Mouse (Mus musculus): ENCODE data around the gene Plin5. TPM values are rescaled to one million over a fixed set of nuclear protein-coding genes. Genes with fewer than 3 reads are reported as not detected.

Plin5 gene
- polyA plus RNA-seq, 1 experiment from 2014 or later = 2.4 TPM

DNA sequence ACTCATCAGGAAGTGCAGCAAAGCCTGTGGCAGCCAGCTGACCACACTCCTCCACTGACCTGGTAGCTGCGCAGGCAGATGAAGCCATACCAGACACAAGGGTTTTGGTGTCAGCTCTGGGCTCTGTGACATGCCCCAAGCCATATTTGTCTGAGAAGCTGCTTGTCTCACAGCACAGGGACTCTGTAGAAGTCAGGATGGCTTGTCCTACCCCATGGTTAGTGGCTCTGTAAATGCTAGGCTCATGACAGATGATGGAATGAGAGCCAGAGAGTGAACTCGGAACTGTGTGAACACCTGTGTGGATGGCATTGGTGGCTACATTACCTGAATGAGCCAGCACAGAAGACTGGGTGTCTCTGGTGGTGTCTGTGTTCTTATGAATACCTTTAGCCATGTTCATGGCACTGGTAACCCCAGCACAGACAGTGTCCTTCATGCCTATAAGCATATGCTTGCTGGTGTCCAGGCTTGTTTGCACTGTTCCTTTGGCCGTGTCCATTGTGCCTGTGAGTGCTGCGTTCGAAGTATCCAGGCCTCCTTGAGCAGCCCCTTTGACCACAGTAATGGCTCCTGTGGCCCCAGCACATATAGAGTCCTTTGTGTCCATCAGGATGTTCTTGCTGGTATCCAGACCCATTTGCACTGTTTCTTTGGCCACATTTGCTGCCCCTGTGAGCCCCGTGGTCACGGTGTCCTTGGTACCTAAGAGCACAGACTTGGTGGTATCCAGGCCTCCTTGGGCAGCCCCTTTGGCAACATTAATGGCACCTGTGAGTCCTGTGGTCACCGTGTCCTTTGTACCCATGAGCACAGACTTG lies 13.7 kb downstream of the Plin5 start:
- no peak overlapping the region for H3K4me3 ChIP-seq (replicated peaks)
- H3K4me1 ChIP-seq = no peaks in the 10 kb centered on the region
- no peaks in the 10 kb centered on the region for H3K9me3 ChIP-seq (replicated peaks)
- no peak for ATAC-seq (ENCODE audit: low FRiP score)
- H3K27me3 ChIP-seq (replicated peaks) = no peaks in the 10 kb centered on the region
- H3K9ac ChIP-seq (replicated peaks) = no peak overlapping the region
- H3K4me2 ChIP-seq = no peak overlapping the region
- WGBS = 98% methylated on average over 8 of the region's 8 CpGs
- H3K27ac ChIP-seq (replicated peaks) = no peak overlapping the region
- peaks cover 52% of the 10 kb centered on the region for H3K36me3 ChIP-seq

GRCm38 (mm10) chr17:56102927-56103326 lies 14.5 kb downstream of the Plin5 start:
- 95% methylated on average over 9 of the region's 9 CpGs for WGBS
- Histone ChIP-seq H3K27ac (replicated peaks) (no peak overlapping the region), H3K27me3 (replicated peaks) (no peaks in the 10 kb centered on the region), H3K4me1 (no peaks in the 10 kb centered on the region), H3K9me3 (replicated peaks) (no peaks in the 10 kb centered on the region), H3K4me3 (replicated peaks) (no peak overlapping the region), H3K36me3 (peaks cover 59% of the 10 kb centered on the region), H3K9ac (replicated peaks) (no peak overlapping the region), H3K4me2 (no peak overlapping the region)
- no peak for ATAC-seq (ENCODE audit: low FRiP score)

DNA sequence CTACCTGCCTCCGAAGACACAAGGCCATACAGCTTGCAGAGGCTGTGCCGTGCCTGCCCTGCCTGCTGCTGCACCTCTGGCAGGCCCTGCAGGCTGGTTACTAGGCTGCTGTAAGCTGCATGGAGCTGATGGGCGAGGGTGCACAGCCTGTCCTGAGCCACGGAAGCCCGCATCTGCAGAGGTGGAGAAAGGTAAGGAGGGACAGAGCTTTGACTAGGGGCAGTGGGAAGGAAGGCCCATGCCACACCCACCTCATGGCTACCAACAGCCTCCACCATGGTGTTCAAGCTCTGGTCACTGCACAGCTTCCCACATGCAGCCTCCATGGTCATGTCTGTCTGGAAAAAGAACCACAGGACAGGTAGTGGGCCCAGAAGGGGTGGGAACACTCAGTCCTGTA lies 15.2 kb downstream of the Plin5 start:
- Histone ChIP-seq H3K27me3 (replicated peaks) (no peaks in the 10 kb centered on the region), H3K27ac (replicated peaks) (no peak overlapping the region), H3K9ac (replicated peaks) (no peak overlapping the region), H3K36me3 (peaks cover 67% of the 10 kb centered on the region), H3K4me2 (no peak overlapping the region), H3K4me3 (replicated peaks) (no peak overlapping the region), H3K4me1 (no peaks in the 10 kb centered on the region), H3K9me3 (replicated peaks) (no peaks in the 10 kb centered on the region)
- no peak for ATAC-seq (ENCODE audit: low FRiP score)
- WGBS = 93% methylated on average over 5 of the region's 5 CpGs

DNA sequence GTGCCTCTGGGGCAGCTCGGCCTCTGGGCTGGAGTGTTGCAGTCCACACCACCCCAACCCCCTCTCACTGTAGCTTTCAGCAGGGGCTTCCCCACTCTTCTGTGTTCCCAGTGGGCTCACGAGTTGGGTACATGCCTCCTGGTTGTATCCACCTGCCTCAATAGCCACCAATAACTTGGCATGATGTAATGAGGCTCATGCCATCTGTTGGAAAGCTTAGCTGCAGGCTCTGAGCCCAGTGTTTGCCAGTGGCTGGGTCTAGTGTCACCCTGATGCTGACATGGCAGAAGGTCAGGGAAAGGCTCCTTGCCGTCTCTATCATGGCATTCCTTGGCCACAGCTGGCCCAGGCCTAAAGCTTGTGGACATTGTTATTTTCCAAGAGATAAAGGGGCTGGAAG lies 16.6 kb downstream of the Plin5 start:
- Histone ChIP-seq H3K4me3 (replicated peaks) (no peak overlapping the region), H3K9me3 (replicated peaks) (no peaks in the 10 kb centered on the region), H3K9ac (replicated peaks) (no peak overlapping the region), H3K4me1 (no peaks in the 10 kb centered on the region), H3K36me3 (peaks cover 81% of the 10 kb centered on the region), H3K4me2 (no peak overlapping the region), H3K27ac (replicated peaks) (no peak overlapping the region), H3K27me3 (replicated peaks) (no peaks in the 10 kb centered on the region)
- WGBS = 90% methylated on average over 3 of the region's 3 CpGs
- ATAC-seq (ENCODE audit: low FRiP score) = no peak

GRCm38 (mm10) chr17:56098711-56099572 lies 18.5 kb downstream of the Plin5 start:
- Histone ChIP-seq H3K4me2 (no peak overlapping the region), H3K9me3 (replicated peaks) (no peaks in the 10 kb centered on the region), H3K9ac (replicated peaks) (no peak overlapping the region), H3K27me3 (replicated peaks) (no peaks in the 10 kb centered on the region), H3K4me3 (replicated peaks) (no peak overlapping the region), H3K36me3 (peaks cover 92% of the 10 kb centered on the region), H3K27ac (replicated peaks) (no peak overlapping the region), H3K4me1 (no peaks in the 10 kb centered on the region)
- ATAC-seq (ENCODE audit: low FRiP score) = no peak
- WGBS = 93% methylated on average over 15 of the region's 15 CpGs

- peaks cover 90% of the 10 kb centered on the region for H3K36me3 ChIP-seq
- no peak for ATAC-seq (ENCODE audit: low FRiP score)
- no peaks in the 10 kb centered on the region for H3K9me3 ChIP-seq (replicated peaks)
- H3K4me2 ChIP-seq = no peak overlapping the region
- H3K27me3 ChIP-seq (replicated peaks) = no peaks in the 10 kb centered on the region
- no peak overlapping the region for H3K9ac ChIP-seq (replicated peaks)
- H3K4me3 ChIP-seq (replicated peaks) = no peak overlapping the region
- no peaks in the 10 kb centered on the region for H3K4me1 ChIP-seq
- no peak overlapping the region for H3K27ac ChIP-seq (replicated peaks)
- 87% methylated on average over 8 of the region's 8 CpGs for WGBS
Measured at GRCm38 (mm10) chr17:56098180-56098579, 19.2 kb downstream of the Plin5 start.

GRCm38 (mm10) chr17:56096883-56097282 lies 20.5 kb downstream of the Plin5 start:
- Histone ChIP-seq H3K4me3 (replicated peaks) (no peak overlapping the region), H3K27me3 (replicated peaks) (no peaks in the 10 kb centered on the region), H3K9ac (replicated peaks) (no peak overlapping the region), H3K4me2 (no peak overlapping the region), H3K36me3 (peaks cover 81% of the 10 kb centered on the region), H3K9me3 (replicated peaks) (no peaks in the 10 kb centered on the region), H3K27ac (replicated peaks) (no peak overlapping the region), H3K4me1 (no peaks in the 10 kb centered on the region)
- 91% methylated on average over 12 of the region's 12 CpGs for WGBS
- ATAC-seq (ENCODE audit: low FRiP score) = no peak

DNA sequence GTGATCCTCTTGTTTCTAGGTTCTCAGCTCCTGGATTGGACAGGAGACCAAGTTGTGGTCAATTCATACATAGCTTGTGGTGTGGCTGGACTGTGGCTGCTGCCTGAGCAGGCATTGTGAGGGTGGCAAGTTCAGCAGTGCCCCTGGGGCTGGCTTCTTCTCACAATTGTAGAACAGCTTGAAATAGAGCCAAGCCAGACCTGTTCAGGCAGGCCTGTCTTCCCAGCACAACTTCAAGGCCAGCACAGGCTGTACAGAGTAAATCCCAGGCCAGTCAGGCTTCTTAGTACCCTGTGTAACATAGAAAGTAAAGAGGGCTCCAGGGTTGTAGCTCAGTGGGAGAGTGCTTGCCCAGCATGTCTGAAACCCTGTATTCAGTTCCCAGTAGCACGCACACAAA lies 24.6 kb downstream of the Plin5 start:
- no peak overlapping the region for H3K9ac ChIP-seq (replicated peaks)
- no peaks in the 10 kb centered on the region for H3K4me1 ChIP-seq
- peaks cover 54% of the 10 kb centered on the region for H3K36me3 ChIP-seq
- H3K4me3 ChIP-seq (replicated peaks) = no peak overlapping the region
- WGBS = 96% methylated on average over 1 of the region's 1 CpGs
- no peak overlapping the region for H3K4me2 ChIP-seq
- no peaks in the 10 kb centered on the region for H3K9me3 ChIP-seq (replicated peaks)
- ATAC-seq (ENCODE audit: low FRiP score) = no peak
- H3K27ac ChIP-seq (replicated peaks) = no peak overlapping the region
- H3K27me3 ChIP-seq (replicated peaks) = no peaks in the 10 kb centered on the region

DNA sequence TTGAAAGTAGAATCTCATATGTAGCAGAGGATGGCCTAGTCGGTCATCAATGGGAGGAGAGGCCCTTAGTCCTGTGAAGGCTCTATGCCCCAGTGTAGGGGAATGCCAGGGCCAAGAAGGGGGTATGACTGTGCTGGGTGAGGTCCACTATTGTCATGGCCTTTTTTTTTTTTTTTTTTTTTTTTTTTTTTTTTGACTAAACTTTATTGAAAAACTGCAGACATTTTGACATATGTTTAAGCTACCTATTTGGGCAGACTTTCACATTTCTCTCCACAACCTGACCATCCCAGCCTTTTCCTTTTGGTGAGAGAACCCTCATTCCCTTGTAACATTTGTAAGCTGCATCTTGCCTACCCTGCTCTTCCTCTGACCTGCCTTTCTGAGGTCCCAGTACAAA lies 25.1 kb downstream of the Plin5 start:
- 100% methylated on average over 1 of the region's 1 CpGs for WGBS
- no peak overlapping the region for H3K4me2 ChIP-seq
- no peak overlapping the region for H3K4me3 ChIP-seq (replicated peaks)
- no peaks in the 10 kb centered on the region for H3K27me3 ChIP-seq (replicated peaks)
- no peaks in the 10 kb centered on the region for H3K9me3 ChIP-seq (replicated peaks)
- no peak overlapping the region for H3K9ac ChIP-seq (replicated peaks)
- peaks cover 52% of the 10 kb centered on the region for H3K36me3 ChIP-seq
- no peaks in the 10 kb centered on the region for H3K4me1 ChIP-seq
- no peak for ATAC-seq (ENCODE audit: low FRiP score)
- no peak overlapping the region for H3K27ac ChIP-seq (replicated peaks)

- H3K4me2 ChIP-seq = peak overlapping the region; percentile 88
- H3K27ac ChIP-seq (replicated peaks) = peak overlapping the region; percentile 54; the same call in 1 of the 2 replicates
- peak overlapping the region; percentile 85 for H3K9ac ChIP-seq (replicated peaks)
- ATAC-seq (ENCODE audit: low FRiP score) = peak; percentile 28
- no peaks in the 10 kb centered on the region for H3K27me3 ChIP-seq (replicated peaks)
- H3K4me3 ChIP-seq (replicated peaks) = peak overlapping the region; percentile 86
- no peaks in the 10 kb centered on the region for H3K9me3 ChIP-seq (replicated peaks)
- H3K4me1 ChIP-seq = peaks cover 34% of the 10 kb centered on the region
- WGBS = 9% methylated on average over 8 of the region's 8 CpGs
- peaks cover 23% of the 10 kb centered on the region for H3K36me3 ChIP-seq
Measured at GRCm38 (mm10) chr17:56080781-56081585, 36.4 kb downstream of the Plin5 start.

GRCm38 (mm10) chr17:56079921-56080320 lies 37.5 kb downstream of the Plin5 start:
- WGBS = under 1% methylated on average over 10 of the region's 11 CpGs

More at GRCm38 (mm10) chr17:56079921-56080320, 37.5 kb downstream of the Plin5 start:
- Histone ChIP-seq H3K9ac (replicated peaks) (peak overlapping the region; percentile 85), H3K4me3 (replicated peaks) (peak overlapping the region; percentile 86), H3K9me3 (replicated peaks) (no peaks in the 10 kb centered on the region), H3K27me3 (replicated peaks) (no peaks in the 10 kb centered on the region), H3K4me1 (peaks cover 43% of the 10 kb centered on the region), H3K27ac (replicated peaks) (peak overlapping the region; percentile 77), H3K4me2 (peak overlapping the region; percentile 88), H3K36me3 (peaks cover 19% of the 10 kb centered on the region)
- no peak for ATAC-seq (ENCODE audit: low FRiP score)
